Mouse (Mus musculus): ENCODE data around the gene Tmc7. TPM values are rescaled to one million over a fixed set of nuclear protein-coding genes. Genes with fewer than 3 reads are reported as not detected.

Tmc7 gene
- polyA plus RNA-seq, 1 experiment from 2014 or later: 7.3 TPM

DNA sequence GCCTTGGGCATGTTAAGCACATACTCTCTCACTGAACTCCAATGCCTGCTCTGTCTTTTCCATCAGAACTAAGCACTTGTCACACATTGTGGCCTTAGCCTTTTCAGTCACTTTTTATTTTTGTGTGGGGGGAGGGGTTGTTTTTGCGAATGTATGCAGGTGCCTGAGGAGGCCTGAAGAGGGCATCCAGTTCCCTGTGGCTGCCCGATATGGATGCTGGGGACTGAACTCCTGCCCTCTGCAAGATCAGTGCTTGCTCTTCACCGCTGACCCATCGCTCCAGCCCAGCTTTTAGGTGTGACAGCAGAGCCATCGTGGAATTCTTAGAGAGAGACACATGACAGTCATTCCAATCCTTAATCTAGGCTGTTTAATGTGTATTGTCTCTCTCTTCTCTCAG lies 13.2 kb downstream of the Tmc7 start:
- H3K36me3 ChIP-seq (ENCODE audit: control insufficient read depth, insufficient read depth, low read length): no peaks in the 10 kb centered on the region
- H3K4me2 ChIP-seq (ENCODE audit: low read length): no peak overlapping the region
- H3K9ac ChIP-seq (ENCODE audit: low read depth, low read length): no peak overlapping the region
- WGBS: 53% methylated on average over 5 of the region's 5 CpGs
- H3K27me3 ChIP-seq (ENCODE audit: control insufficient read depth, insufficient read depth, low read depth, low read length): no peaks in the 10 kb centered on the region
- ATAC-seq: no peak
- peaks cover 4% of the 10 kb centered on the region for H3K9me3 ChIP-seq (replicated peaks; ENCODE audit: control insufficient read depth, low read length, poor library complexity, severe bottlenecking)
- H3K27ac ChIP-seq (ENCODE audit: low read length): no peak overlapping the region
- no peaks in the 10 kb centered on the region for H3K4me1 ChIP-seq (ENCODE audit: control insufficient read depth, insufficient read depth, low read length)
- no peak overlapping the region for H3K4me3 ChIP-seq (ENCODE audit: low read depth, low read length)

GRCm38 (mm10) chr7:118569121-118569543 lies 15.4 kb downstream of the Tmc7 start:
- Histone ChIP-seq H3K4me3 (ENCODE audit: low read depth, low read length) (no peak overlapping the region), H3K27ac (ENCODE audit: low read length) (no peak overlapping the region), H3K9me3 (replicated peaks; ENCODE audit: control insufficient read depth, low read length, poor library complexity, severe bottlenecking) (peaks cover 4% of the 10 kb centered on the region), H3K27me3 (ENCODE audit: control insufficient read depth, insufficient read depth, low read depth, low read length) (no peaks in the 10 kb centered on the region), H3K36me3 (ENCODE audit: control insufficient read depth, insufficient read depth, low read length) (no peaks in the 10 kb centered on the region), H3K4me2 (ENCODE audit: low read length) (no peak overlapping the region), H3K9ac (ENCODE audit: low read depth, low read length) (no peak overlapping the region), H3K4me1 (ENCODE audit: control insufficient read depth, insufficient read depth, low read length) (no peaks in the 10 kb centered on the region)
- WGBS: 40% methylated on average over 6 of the region's 6 CpGs
- no peak for ATAC-seq

GRCm38 (mm10) chr7:118554290-118554689 lies 30.2 kb downstream of the Tmc7 start:
- H3K4me1 ChIP-seq (ENCODE audit: control insufficient read depth, insufficient read depth, low read length): no peaks in the 10 kb centered on the region
- H3K36me3 ChIP-seq (ENCODE audit: control insufficient read depth, insufficient read depth, low read length): peaks cover 25% of the 10 kb centered on the region
- H3K4me3 ChIP-seq (ENCODE audit: low read depth, low read length): no peak overlapping the region
- H3K27me3 ChIP-seq (ENCODE audit: control insufficient read depth, insufficient read depth, low read depth, low read length): no peaks in the 10 kb centered on the region
- 69% methylated on average over 2 of the region's 2 CpGs for WGBS
- H3K9ac ChIP-seq (ENCODE audit: low read depth, low read length): no peak overlapping the region
- no peak overlapping the region; the same call in 1 of the 2 replicates for H3K27ac ChIP-seq (ENCODE audit: low read length)
- no peak overlapping the region for H3K4me2 ChIP-seq (ENCODE audit: low read length)
- H3K9me3 ChIP-seq (replicated peaks; ENCODE audit: control insufficient read depth, low read length, poor library complexity, severe bottlenecking): no peaks in the 10 kb centered on the region; the same call in 1 of the 2 replicates
- no peak for ATAC-seq

- WGBS: 70% methylated on average over 4 of the region's 4 CpGs
- peaks cover 25% of the 10 kb centered on the region for H3K36me3 ChIP-seq (ENCODE audit: control insufficient read depth, insufficient read depth, low read length)
- H3K9ac ChIP-seq (ENCODE audit: low read depth, low read length): no peak overlapping the region
- no peak overlapping the region for H3K4me2 ChIP-seq (ENCODE audit: low read length)
- no peak for ATAC-seq
- no peak overlapping the region; the same call in 1 of the 2 replicates for H3K27ac ChIP-seq (ENCODE audit: low read length)
- no peak overlapping the region for H3K4me3 ChIP-seq (ENCODE audit: low read depth, low read length)
- no peaks in the 10 kb centered on the region; the same call in 1 of the 2 replicates for H3K9me3 ChIP-seq (replicated peaks; ENCODE audit: control insufficient read depth, low read length, poor library complexity, severe bottlenecking)
- no peaks in the 10 kb centered on the region for H3K4me1 ChIP-seq (ENCODE audit: control insufficient read depth, insufficient read depth, low read length)
- H3K27me3 ChIP-seq (ENCODE audit: control insufficient read depth, insufficient read depth, low read depth, low read length): no peaks in the 10 kb centered on the region
Observed at GRCm38 (mm10) chr7:118553881-118554280, 30.7 kb downstream of the Tmc7 start.

- Histone ChIP-seq H3K4me1 (ENCODE audit: control insufficient read depth, insufficient read depth, low read length) (no peaks in the 10 kb centered on the region), H3K36me3 (ENCODE audit: control insufficient read depth, insufficient read depth, low read length) (peaks cover 26% of the 10 kb centered on the region), H3K4me2 (ENCODE audit: low read length) (no peak overlapping the region), H3K9me3 (replicated peaks; ENCODE audit: control insufficient read depth, low read length, poor library complexity, severe bottlenecking) (no peaks in the 10 kb centered on the region; the same call in 1 of the 2 replicates), H3K27ac (ENCODE audit: low read length) (no peak overlapping the region), H3K27me3 (ENCODE audit: control insufficient read depth, insufficient read depth, low read depth, low read length) (no peaks in the 10 kb centered on the region), H3K9ac (ENCODE audit: low read depth, low read length) (no peak overlapping the region), H3K4me3 (ENCODE audit: low read depth, low read length) (no peak overlapping the region)
- WGBS: 81% methylated on average over 10 of the region's 10 CpGs
- no peak for ATAC-seq
Observed at GRCm38 (mm10) chr7:118547451-118547850, 37.1 kb downstream of the Tmc7 start.

- peaks cover 9% of the 10 kb centered on the region for H3K36me3 ChIP-seq (ENCODE audit: control insufficient read depth, insufficient read depth, low read length)
Observed at GRCm38 (mm10) chr7:118544128-118544527, 40.4 kb downstream of the Tmc7 start.

DNA sequence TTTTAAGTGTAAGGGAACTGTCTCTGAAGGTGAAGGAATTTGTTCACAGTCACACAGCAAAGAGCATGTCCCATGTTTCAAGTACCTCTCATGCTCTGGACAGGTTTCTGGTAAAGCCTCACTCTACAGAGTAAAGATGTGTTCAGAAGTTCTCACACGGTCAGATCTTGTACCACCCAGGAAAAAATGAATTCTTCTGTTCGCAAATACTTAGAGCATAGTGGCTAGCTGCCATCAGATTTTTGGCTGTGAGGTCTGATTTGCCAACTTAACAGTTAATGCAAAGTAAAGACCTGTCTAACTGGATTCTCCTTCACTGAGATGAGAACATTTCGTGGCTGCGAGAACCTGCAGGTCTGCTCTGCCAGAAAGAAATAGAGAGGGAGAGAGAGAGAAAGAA lies 49.5 kb downstream of the Tmc7 start:
- 87% methylated on average over 4 of the region's 4 CpGs for WGBS
- no peak overlapping the region for H3K27ac ChIP-seq (ENCODE audit: low read length)
- H3K4me1 ChIP-seq (ENCODE audit: control insufficient read depth, insufficient read depth, low read length): peaks cover 8% of the 10 kb centered on the region
- H3K4me3 ChIP-seq (ENCODE audit: low read depth, low read length): no peak overlapping the region
- no peak for ATAC-seq
- no peak overlapping the region for H3K4me2 ChIP-seq (ENCODE audit: low read length)
- H3K27me3 ChIP-seq (ENCODE audit: control insufficient read depth, insufficient read depth, low read depth, low read length): no peaks in the 10 kb centered on the region
- no peak overlapping the region for H3K9ac ChIP-seq (ENCODE audit: low read depth, low read length)
- H3K9me3 ChIP-seq (replicated peaks; ENCODE audit: control insufficient read depth, low read length, poor library complexity, severe bottlenecking): no peaks in the 10 kb centered on the region
- H3K36me3 ChIP-seq (ENCODE audit: control insufficient read depth, insufficient read depth, low read length): no peaks in the 10 kb centered on the region; the same call in 1 of the 2 replicates

More at GRCm38 (mm10) chr7:118544128-118544527, 40.4 kb downstream of the Tmc7 start:
- no peaks in the 10 kb centered on the region for H3K27me3 ChIP-seq (ENCODE audit: control insufficient read depth, insufficient read depth, low read depth, low read length)
- H3K9me3 ChIP-seq (replicated peaks; ENCODE audit: control insufficient read depth, low read length, poor library complexity, severe bottlenecking): no peaks in the 10 kb centered on the region
- 95% methylated on average over 4 of the region's 4 CpGs for WGBS
- no peak overlapping the region for H3K9ac ChIP-seq (ENCODE audit: low read depth, low read length)
- H3K4me1 ChIP-seq (ENCODE audit: control insufficient read depth, insufficient read depth, low read length): no peaks in the 10 kb centered on the region
- H3K27ac ChIP-seq (ENCODE audit: low read length): no peak overlapping the region
- H3K4me3 ChIP-seq (ENCODE audit: low read depth, low read length): no peak overlapping the region
- ATAC-seq: no peak
- H3K4me2 ChIP-seq (ENCODE audit: low read length): no peak overlapping the region

DNA sequence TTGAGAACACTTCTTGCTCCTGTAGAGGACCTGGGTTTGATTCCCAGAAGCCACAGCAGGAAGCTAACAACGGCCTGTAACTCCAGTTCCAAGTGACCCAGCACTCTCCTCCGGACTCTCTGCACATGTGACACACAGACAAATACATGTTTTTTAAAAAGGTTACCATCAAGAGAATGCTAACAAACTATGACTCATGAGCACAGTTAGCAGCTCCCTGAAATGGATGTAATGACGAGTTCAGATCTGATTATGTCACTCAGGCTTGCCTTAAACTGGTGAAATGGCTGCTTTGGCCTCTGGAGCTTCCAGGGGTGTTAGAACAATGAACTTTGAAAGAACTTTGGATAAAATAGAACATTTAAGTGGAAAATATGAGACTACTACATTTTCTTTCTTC lies 50.2 kb downstream of the Tmc7 start:
- 83% methylated on average over 3 of the region's 3 CpGs for WGBS
- no peak overlapping the region for H3K9ac ChIP-seq (ENCODE audit: low read depth, low read length)
- no peaks in the 10 kb centered on the region for H3K9me3 ChIP-seq (replicated peaks; ENCODE audit: control insufficient read depth, low read length, poor library complexity, severe bottlenecking)

DNA sequence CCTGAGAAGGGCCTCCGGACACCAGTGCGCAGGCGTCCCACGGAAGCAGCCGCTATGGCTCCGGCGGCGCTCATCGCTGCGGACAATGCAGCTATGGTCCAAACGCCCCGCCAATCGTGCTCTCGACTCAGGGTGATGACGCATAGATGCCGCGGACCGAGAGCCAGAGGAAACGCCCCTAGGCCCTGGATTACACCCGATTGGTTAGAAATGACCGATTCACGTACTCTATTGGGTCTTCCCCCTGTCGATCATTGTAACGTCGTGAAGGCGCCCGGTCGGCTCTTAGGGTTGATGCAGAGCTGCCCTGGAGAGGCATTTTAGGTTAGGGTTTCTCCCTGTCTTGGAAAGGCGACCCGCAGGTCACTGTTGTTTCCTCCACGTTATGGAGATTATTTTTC lies 51.4 kb downstream of the Tmc7 start, which contains the start of gene Coq7:
Gene Coq7 (minus strand): TSS at position 179 of the 401 bp plus-strand sequence.
- Histone ChIP-seq H3K27me3 (ENCODE audit: control insufficient read depth, insufficient read depth, low read depth, low read length) (no peaks in the 10 kb centered on the region), H3K4me3 (ENCODE audit: low read depth, low read length) (peak within 1 kb of the TSS; percentile 66), H3K4me2 (ENCODE audit: low read length) (peak within 1 kb of the TSS; percentile 58), H3K9ac (ENCODE audit: low read depth, low read length) (peak within 1 kb of the TSS; percentile 79), H3K36me3 (ENCODE audit: control insufficient read depth, insufficient read depth, low read length) (no peaks in the 10 kb centered on the region), H3K9me3 (replicated peaks; ENCODE audit: control insufficient read depth, low read length, poor library complexity, severe bottlenecking) (no peaks in the 10 kb centered on the region), H3K27ac (ENCODE audit: low read length) (peak within 1 kb of the TSS; percentile 98), H3K4me1 (ENCODE audit: control insufficient read depth, insufficient read depth, low read length) (peaks cover 8% of the 10 kb centered on the region)
- WGBS: under 1% methylated on average over 31 of the region's 31 CpGs
- peak; percentile 100 for ATAC-seq

More for the DNA sequence above, 50.2 kb downstream of the Tmc7 start:
- Histone ChIP-seq H3K36me3 (ENCODE audit: control insufficient read depth, insufficient read depth, low read length) (no peaks in the 10 kb centered on the region), H3K4me2 (ENCODE audit: low read length) (no peak overlapping the region), H3K27ac (ENCODE audit: low read length) (no peak overlapping the region), H3K27me3 (ENCODE audit: control insufficient read depth, insufficient read depth, low read depth, low read length) (no peaks in the 10 kb centered on the region), H3K4me3 (ENCODE audit: low read depth, low read length) (no peak overlapping the region), H3K4me1 (ENCODE audit: control insufficient read depth, insufficient read depth, low read length) (peaks cover 8% of the 10 kb centered on the region)
- ATAC-seq: no peak

All from midbrain, embryonic 16.5 days (tissue).